In genomic region chr4:63288497-63288896, GRCm38 (mm10) we compare ENCODE assay signal across 31 mouse cellular contexts. TPM values are rescaled to one million over a fixed set of nuclear protein-coding genes. Genes with fewer than 3 reads are reported as not detected.
DNase-seq lines count a peak whose midpoint lies in the region; ATAC-seq and TF ChIP-seq lines count a peak whose summit lies in the region.
"Had no signal": no experiment of that assay in that cellular context is flagged by ENCODE, and none has a peak within 500 bp of the region (broad histone marks: within the 10 kb centered on the region; RNA-seq: fewer than 3 reads in every experiment).

No protein-coding gene starts in this region.

- H3K4me2 ChIP-seq in CH12.LX (ENCODE audit: insufficient read depth, low read depth, poor library complexity, severe bottlenecking): no peak overlapping the region
- H3K4me2 ChIP-seq: embryonic facial prominence, embryonic 13.5 days; forebrain, embryonic 13.5 days; heart, embryonic 13.5 days; hindbrain, embryonic 14.5 days had no signal

- dilution Hi-C loops in CH12.LX (cut with MboI; ENCODE audit: extremely low pct_ligation_motif_present, extremely low pct_unique_long_range_greater_than_20kb, low sequenced_read_pairs): no loop called here

- TF ChIP-seq RAD21 in CH12.LX (IDR thresholded peaks at IDR 0.05; ENCODE audit: low read depth, low read length): no peak

- peak; percentile 81 for TF ChIP-seq EP300 in CH12.LX (IDR thresholded peaks at IDR 0.05; ENCODE audit: low read length)

- H3K27ac ChIP-seq in CH12.LX (ENCODE audit: insufficient read depth, low read depth): no peak overlapping the region
- H3K27ac ChIP-seq in embryonic fibroblast, embryonic 13.5 days (ENCODE audit: insufficient read depth, low read length): 0 out of 2 replicates have a peak overlapping the region, but pooled peaks have one; percentile 49
- H3K27ac ChIP-seq: embryonic facial prominence, embryonic 10.5 days; embryonic facial prominence, embryonic 13.5 days; forebrain, embryonic 10.5 days; forebrain, embryonic 13.5 days; heart, embryonic 10.5 days; heart, embryonic 13.5 days; hindbrain, embryonic 14.5 days; hindbrain, postnatal 0 days had no signal

- no peak for TF ChIP-seq POLR2A in CH12.LX (IDR thresholded peaks at IDR 0.05; ENCODE audit: low read depth, low read length)
- TF ChIP-seq POLR2A in embryonic fibroblast, embryonic 13.5 days (IDR thresholded peaks at IDR 0.05; ENCODE audit: low read depth, low read length): no peak

- H3K4me1 ChIP-seq in CH12.LX (ENCODE audit: control insufficient read depth in 1 of 2, insufficient read depth in 2 of 2): peaks cover 0 to 8% of the 10 kb centered on the region in 2 experiments; a peak in 1 of 4 replicates
- H3K4me1 ChIP-seq in embryonic fibroblast, embryonic 13.5 days (ENCODE audit: control insufficient read depth, insufficient read depth, low read length): peaks cover 25% of the 10 kb centered on the region

- peaks cover 72% of the 10 kb centered on the region for H3K27me3 ChIP-seq in CH12.LX (replicated peaks)
- H3K27me3 ChIP-seq in Patski: no peaks in the 10 kb centered on the region
- H3K27me3 ChIP-seq: embryonic facial prominence, embryonic 13.5 days; forebrain, embryonic 13.5 days; heart, embryonic 13.5 days had no signal

- H3K9me3 ChIP-seq in CH12.LX (replicated peaks; ENCODE audit: low read length): no peaks in the 10 kb centered on the region
- H3K9me3 ChIP-seq: embryonic facial prominence, embryonic 10.5 days; embryonic facial prominence, embryonic 13.5 days; forebrain, embryonic 10.5 days; forebrain, embryonic 13.5 days; heart, embryonic 10.5 days; heart, embryonic 13.5 days had no signal

- no peaks in the 10 kb centered on the region for H3K79me2 ChIP-seq in CH12.LX (replicated peaks; ENCODE audit: control insufficient read depth, extremely low read depth, insufficient read depth, poor library complexity, severe bottlenecking)

- TF ChIP-seq CTCF in CH12.LX (conservative IDR thresholded peaks at IDR 0.05 in 1 of 2, IDR thresholded peaks at IDR 0.05 in 1 of 2; ENCODE audit: low read depth in 2 of 2, low read length in 2 of 2): no peak
- no peak for TF ChIP-seq CTCF in Patski (IDR thresholded peaks at IDR 0.05)
- TF ChIP-seq CTCF in embryonic fibroblast, embryonic 13.5 days (IDR thresholded peaks at IDR 0.05; ENCODE audit: borderline replicate concordance, insufficient read depth, low read length): no peak

- in situ Hi-C loops in CH12.LX (cut with MboI; ENCODE audit: low pct_ligation_motif_present, low pct_unique_long_range_greater_than_20kb, low sequenced_read_pairs) (no loop called here), Patski (cut with MboI; ENCODE audit: low pct_unique_long_range_greater_than_20kb) (no loop called here)

- POLR2A ChIA-PET in Patski (lab: Charles Lee): interaction anchor here (0.7 kb wide), 1 partner anchor 10 kb away, joined by 3 read pairs; no protein-coding TSS in a partner anchor

- H3K36me3 ChIP-seq in CH12.LX (replicated peaks in 1 of 2; ENCODE audit: control insufficient read depth in 1 of 2, insufficient read depth in 1 of 2, low read length in 1 of 2): no peaks in the 10 kb centered on the region
- H3K36me3 ChIP-seq: G1E had no signal

- peak; percentile 87 for ATAC-seq in Patski
- peak; percentile 82 for ATAC-seq in megakaryocyte progenitor cell, adult 5-6 weeks (replicated peaks; ENCODE audit: poor library complexity)
- ATAC-seq: activated CD4-positive, CD25-positive, alpha-beta regulatory T cell, adult 4 months; forebrain, embryonic 13.5 days; forebrain, embryonic 16.5 days; hindbrain, postnatal 0 days; inflammation-experienced regulatory T-cells, adult 6 months; intestine, embryonic 16.5 days had no signal

- peak; percentile 64 for DNase-seq in CH12.LX (ENCODE audit: extremely low read depth)
- peak; percentile 64 for DNase-seq in Patski (ENCODE audit: low read depth, low spot score)
- no peak for DNase-seq in embryo, embryonic 9.5 days (ENCODE audit: extremely low spot score)
- no peak for DNase-seq in natural killer cell, adult 2 months (ENCODE audit: low spot score in 2 of 2)
- DNase-seq in lung, postnatal 10 days: no peak
- DNase-seq: adrenal gland, adult 8-10 months; adrenal gland, postnatal 25 days; cerebellum, adult 18-20 months; cerebellum, adult 9-10 months; cerebellum, postnatal 14 days; gastrocnemius, postnatal 10 days; heart, adult 18-20 months; heart, postnatal 14 days; heart, postnatal 4 days had no signal

- CTCF ChIA-PET in Patski (lab: Charles Lee): interaction anchor here (1.2 to 1.3 kb wide), 2 partner anchors 19 to 50 kb away, joined by 3 to 6 read pairs; no protein-coding TSS in a partner anchor

- H3K4me3 ChIP-seq in CH12.LX (replicated peaks in 1 of 3; ENCODE audit: low read depth in 2 of 3, low read length in 2 of 3, poor library complexity in 1 of 3): no peak overlapping the region
- no peak overlapping the region for H3K4me3 ChIP-seq in embryonic fibroblast, embryonic 13.5 days (ENCODE audit: insufficient read depth, low read length)
- H3K4me3 ChIP-seq: embryonic facial prominence, embryonic 10.5 days; embryonic facial prominence, embryonic 13.5 days; forebrain, embryonic 10.5 days; forebrain, embryonic 13.5 days; heart, embryonic 10.5 days; heart, embryonic 13.5 days had no signal

- H3K9ac ChIP-seq in CH12.LX (ENCODE audit: insufficient read depth, low read depth): no peak overlapping the region
- H3K9ac ChIP-seq: embryonic facial prominence, embryonic 13.5 days; forebrain, embryonic 13.5 days; heart, embryonic 13.5 days; hindbrain, embryonic 14.5 days had no signal

TF ChIP-seq in CH12.LX, 34 proteins besides CTCF, POLR2A, EP300 and RAD21:
- TF ChIP-seq E2F4 (IDR thresholded peaks at IDR 0.05; ENCODE audit: insufficient replicate concordance, low read depth, low read length) (no peak), IRF4 (IDR thresholded peaks at IDR 0.05; ENCODE audit: low read depth, low read length) (peak; percentile 80), JUN (IDR thresholded peaks at IDR 0.05; ENCODE audit: insufficient read depth, low read depth, low read length) (peak; percentile 36), CHD2 (IDR thresholded peaks at IDR 0.05; ENCODE audit: low read length) (0 out of 2 replicates have a peak, but pooled peaks have one; percentile 12), ETS1 (conservative IDR thresholded peaks at IDR 0.05; ENCODE audit: low read depth, low read length) (no peak), BHLHE40 (IDR thresholded peaks at IDR 0.05; ENCODE audit: low read depth, low read length) (peak; percentile 33; the same call in 1 of the 2 replicates), MAFK (IDR thresholded peaks at IDR 0.05; ENCODE audit: insufficient replicate concordance, low read length) (no peak), ZKSCAN1 (IDR thresholded peaks at IDR 0.05; ENCODE audit: borderline replicate concordance, low read depth, low read length) (no peak), SIN3A (IDR thresholded peaks at IDR 0.05; ENCODE audit: low read length) (no peak), NELFE (IDR thresholded peaks at IDR 0.05; ENCODE audit: low read depth, low read length) (no peak)

RNA-seq across cellular contexts. Expression of gene Orm1, which starts 55.9 kb away (rescaled TPM):
- total RNA-seq in CH12.LX (2012; rRNA removed): not detected in 2 replicates
- total RNA-seq in CH12.LX (2014; rRNA removed): not detected in 2 replicates
- polyA plus RNA-seq in CH12.LX (2012; ENCODE audit: insufficient read length, low read depth): not detected in 2 replicates
- polyA plus RNA-seq in Patski (2021): 0.42 TPM
- not detected in 2 replicates for polyA plus RNA-seq in embryonic fibroblast, embryonic 13.5 days (2011; ENCODE audit: insufficient read length, low read depth, missing spikeins)
- total RNA-seq in megakaryocyte progenitor cell, adult 5-6 weeks (2015): 1.5 and 4.2 TPM in 2 replicates
- 4.7 and 6.6 TPM in 2 replicates for total RNA-seq in megakaryocyte progenitor cell, adult 5-6 weeks (2017)
- total RNA-seq: G1E; heart, postnatal 4 days; hindbrain, postnatal 0 days had no signal
- polyA plus RNA-seq: activated CD4-positive, CD25-positive, alpha-beta regulatory T cell, adult 4 months; embryonic facial prominence, embryonic 10.5 days; embryonic facial prominence, embryonic 13.5 days; forebrain, embryonic 10.5 days; forebrain, embryonic 13.5 days; forebrain, embryonic 16.5 days; G1E; heart, embryonic 10.5 days; heart, embryonic 13.5 days; heart, embryonic 16.5 days; hindbrain, embryonic 11.5 days; hindbrain, embryonic 14.5 days; hindbrain, postnatal 0 days; inflammation-experienced regulatory T-cells, adult 6 months; intestine, embryonic 16.5 days had no signal

Comparison
In these comparisons a context has a peak if more than half of its experiments do, and no peak if none do; other contexts are left out.
1. DNase-seq: peak in CH12.LX (single experiment) and Patski (single experiment); none in embryo, embryonic 9.5 days (single experiment), natural killer cell, adult 2 months (0 of 2) and lung, postnatal 10 days (single experiment).